Mouse (Mus musculus) limb, embryonic 11.5 days (tissue): ENCODE results near the gene Sft2d1. TPM values are rescaled to one million over a fixed set of nuclear protein-coding genes. Genes with fewer than 3 reads are reported as not detected.
"Not testable (repeated sequence)": the region's sequence is repeated elsewhere in the genome, so short reads cannot be mapped to it uniquely, and the experiment has no call there.

Experiments used
- ATAC-seq: fragments of 200-750 bp; cut with Nextera tagmentation; 2 replicates; pipeline ENCODE4 v1.8.0; 2017; ENCODE audit warnings: low read depth; ENCODE audit not compliant: insufficient number of reproducible peaks, low FRiP score, low TSS enrichment
- DNase-seq: peaks from one replicate; pipeline ENCODE4 v3.0.0-alpha.2; 2015; ENCODE audit warnings: low spot score
- H3K27ac ChIP-seq: fragments of 300-500 bp; sonication (generic); replicated peaks from 2 replicates; pipeline ENCODE4 v1.5.1; 2014; ENCODE audit warnings: low read depth, mild to moderate bottlenecking, low read length
- H3K27me3 ChIP-seq: fragments of 300-500 bp; sonication (generic); 2 replicates; pipeline ENCODE4 v1.6.1; 2014; ENCODE audit warnings: mild to moderate bottlenecking, low read length, mixed read lengths; ENCODE audit not compliant: control insufficient read depth, insufficient read depth
- H3K36me3 ChIP-seq: fragments of 300-500 bp; sonication (generic); 2 replicates; pipeline ENCODE4 v1.6.1; 2014; ENCODE audit warnings: mild to moderate bottlenecking, low read length, moderate library complexity, mixed read lengths; ENCODE audit not compliant: control insufficient read depth, insufficient read depth
- H3K4me1 ChIP-seq: fragments of 300-500 bp; sonication (generic); 2 replicates; pipeline ENCODE4 v1.6.1; 2014; ENCODE audit warnings: low read length, mixed read lengths; ENCODE audit not compliant: control insufficient read depth, insufficient read depth
- H3K4me2 ChIP-seq: fragments of 300-500 bp; sonication (generic); 2 replicates; pipeline ENCODE4 v1.6.1; 2014; ENCODE audit warnings: low read depth, mild to moderate bottlenecking, moderate library complexity; ENCODE audit not compliant: severe bottlenecking
- H3K4me3 ChIP-seq: fragments of 300-500 bp; sonication (generic); 2 replicates; pipeline ENCODE4 v1.5.1; 2014; ENCODE audit warnings: low read depth, low read length
- H3K9ac ChIP-seq: fragments of 300-500 bp; sonication (generic); 2 replicates; pipeline ENCODE4 v1.6.1; 2014; ENCODE audit warnings: mild to moderate bottlenecking, low read length
- H3K9me3 ChIP-seq: fragments of 300-500 bp; sonication (generic); 2 replicates; pipeline ENCODE4 v1.6.1; 2016; ENCODE audit warnings: low read length; ENCODE audit not compliant: control insufficient read depth
- WGBS: fragments of 180-500 bp; shearing (Covaris S2); extraction: QIAGEN DNeasy Blood & Tissue Kit; methylation state at CpG from one replicate; pipeline ENCODE4 v1.1.7; 2014; 5-methylcytosine and 5-hydroxymethylcytosine counted together
- polyA plus RNA-seq: library from polyadenylated mRNA; unstranded; fragments of >200 nt; fragmentation: Nextera tagmentation; extraction: Ambion mirVana; gene quantifications from 2 replicates; pipeline ENCODE4 v1.2.1, GENCODE M21; 2014

Sft2d1 gene
- 43.0 and 43.4 TPM in 2 replicates for polyA plus RNA-seq

- no peak within 1 kb of the TSS for H3K27ac ChIP-seq
- peak within 1 kb of the TSS; percentile 71 for H3K9ac ChIP-seq
- no peaks in the 10 kb centered on the region for H3K36me3 ChIP-seq
- no peaks in the 10 kb centered on the region for H3K9me3 ChIP-seq
- under 1% methylated on average over 53 of the region's 54 CpGs for WGBS
- ATAC-seq = peak; percentile 90
- peak within 1 kb of the TSS; percentile 59 for H3K4me2 ChIP-seq
- DNase-seq = peak; percentile 97
- H3K27me3 ChIP-seq = no peaks in the 10 kb centered on the region
- H3K4me1 ChIP-seq = peaks cover 6% of the 10 kb centered on the region; the same call in 1 of the 2 replicates
- H3K4me3 ChIP-seq = peak within 1 kb of the TSS; percentile 88
Measured at GRCm38 (mm10) chr17:8310838-8311614, at the start of gene Sft2d1. Gene Sft2d1 (plus strand): TSS chr17:8311102.

- H3K9me3 ChIP-seq, H3K4me3 ChIP-seq, H3K27me3 ChIP-seq, H3K4me1 ChIP-seq, H3K27ac ChIP-seq, H3K36me3 ChIP-seq, H3K4me2 ChIP-seq, ATAC-seq, H3K9ac ChIP-seq: not testable (repeated sequence)
- WGBS = 19% methylated on average over 7 of the region's 7 CpGs
- DNase-seq = peak; percentile 63
Measured at GRCm38 (mm10) chr17:8264638-8265037, 46.3 kb upstream of the Sft2d1 start.

- no peak for DNase-seq
- Histone ChIP-seq H3K4me3 (no peak overlapping the region), H3K9ac (no peak overlapping the region), H3K4me1 (no peaks in the 10 kb centered on the region), H3K4me2 (no peak overlapping the region), H3K36me3 (no peaks in the 10 kb centered on the region), H3K27ac (no peak overlapping the region), H3K27me3 (no peaks in the 10 kb centered on the region), H3K9me3 (no peaks in the 10 kb centered on the region)
- no peak for ATAC-seq
- WGBS = 52% methylated on average over 6 of the region's 6 CpGs
Measured at GRCm38 (mm10) chr17:8272054-8272749, 38.7 kb upstream of the Sft2d1 start.

GRCm38 (mm10) chr17:8272951-8273350 lies 38.0 kb upstream of the Sft2d1 start:
- no peaks in the 10 kb centered on the region for H3K27me3 ChIP-seq
- no peak overlapping the region for H3K4me2 ChIP-seq
- H3K27ac ChIP-seq = no peak overlapping the region
- WGBS = 66% methylated on average over 6 of the region's 6 CpGs
- H3K4me1 ChIP-seq = no peaks in the 10 kb centered on the region
- ATAC-seq (no peak), DNase-seq (no peak)
- H3K4me3 ChIP-seq = no peak overlapping the region
- no peaks in the 10 kb centered on the region for H3K36me3 ChIP-seq
- no peak overlapping the region for H3K9ac ChIP-seq
- H3K9me3 ChIP-seq = no peaks in the 10 kb centered on the region

GRCm38 (mm10) chr17:8276071-8276470 lies 34.8 kb upstream of the Sft2d1 start:
- DNase-seq (no peak), ATAC-seq (no peak)
- no peaks in the 10 kb centered on the region for H3K4me1 ChIP-seq
- no peak overlapping the region for H3K9ac ChIP-seq
- H3K36me3 ChIP-seq = no peaks in the 10 kb centered on the region
- H3K9me3 ChIP-seq = no peaks in the 10 kb centered on the region
- H3K4me2 ChIP-seq = no peak overlapping the region
- H3K4me3 ChIP-seq = no peak overlapping the region
- H3K27me3 ChIP-seq = no peaks in the 10 kb centered on the region
- no peak overlapping the region for H3K27ac ChIP-seq
- WGBS = 73% methylated on average over 4 of the region's 4 CpGs

- ATAC-seq (no peak), DNase-seq (no peak)
- 80% methylated on average over 7 of the region's 7 CpGs for WGBS
- no peaks in the 10 kb centered on the region for H3K4me1 ChIP-seq
- H3K4me3 ChIP-seq = no peak overlapping the region
- H3K36me3 ChIP-seq = no peaks in the 10 kb centered on the region
- no peaks in the 10 kb centered on the region for H3K9me3 ChIP-seq
- H3K27me3 ChIP-seq = no peaks in the 10 kb centered on the region
- H3K9ac ChIP-seq = no peak overlapping the region
- H3K27ac ChIP-seq = no peak overlapping the region
- H3K4me2 ChIP-seq = no peak overlapping the region
Measured at GRCm38 (mm10) chr17:8276680-8277079, 34.2 kb upstream of the Sft2d1 start.

GRCm38 (mm10) chr17:8277266-8277665 lies 33.6 kb upstream of the Sft2d1 start:
- Histone ChIP-seq H3K4me1 (no peaks in the 10 kb centered on the region), H3K4me3 (no peak overlapping the region), H3K4me2 (no peak overlapping the region), H3K27me3 (no peaks in the 10 kb centered on the region), H3K36me3 (no peaks in the 10 kb centered on the region), H3K9ac (no peak overlapping the region), H3K27ac (no peak overlapping the region), H3K9me3 (no peaks in the 10 kb centered on the region)
- DNase-seq (no peak), ATAC-seq (no peak)
- WGBS = 93% methylated on average over 3 of the region's 3 CpGs

- no peak overlapping the region for H3K9ac ChIP-seq
- WGBS = 70% methylated on average over 3 of the region's 3 CpGs
- H3K4me1 ChIP-seq = 0 out of 2 replicates have a peak, but pooled peaks cover 2% of the 10 kb centered on the region
- DNase-seq = no peak
- H3K4me3 ChIP-seq = no peak overlapping the region
- H3K27ac ChIP-seq = no peak overlapping the region
- H3K9me3 ChIP-seq = no peaks in the 10 kb centered on the region
- H3K27me3 ChIP-seq = no peaks in the 10 kb centered on the region
- no peak for ATAC-seq
- H3K4me2 ChIP-seq = no peak overlapping the region
- H3K36me3 ChIP-seq = no peaks in the 10 kb centered on the region
Measured at GRCm38 (mm10) chr17:8278356-8278755, 32.5 kb upstream of the Sft2d1 start.
